Mouse (Mus musculus): ENCODE measurements around the gene Gorasp2. TPM values are rescaled to one million over a fixed set of nuclear protein-coding genes. Genes with fewer than 3 reads are reported as not detected.

Gorasp2 gene
- total and polyA plus RNA-seq, 3 experiments = 116 to 203 (median 119) TPM

- DNase-seq = no peak
These were observed 529 bp downstream of the Gorasp2 start, which contains the start of gene Gm26558 for GRCm38 (mm10) chr2:70661715-70662495. TSS of gene Gm26558 (minus strand) at chr2:70662108.

DNA sequence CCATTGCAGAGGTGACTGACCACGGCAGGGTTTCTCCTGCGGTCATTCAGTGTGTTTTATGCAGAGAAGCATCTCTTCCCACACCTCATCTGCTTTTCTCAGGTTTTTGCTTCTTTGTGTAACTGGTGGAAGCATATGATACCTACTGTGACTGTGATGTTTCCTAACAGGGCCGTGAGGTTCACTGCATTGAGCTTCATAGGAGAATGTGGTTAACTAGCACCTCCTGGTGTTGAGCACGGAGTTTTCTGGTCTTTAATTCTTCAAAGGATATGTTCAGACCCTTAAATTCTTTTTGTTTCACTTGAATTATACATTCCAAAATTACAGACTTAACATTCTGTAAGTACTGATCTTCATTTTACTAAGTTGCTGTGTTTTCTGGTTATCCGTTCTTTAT is 2.4 kb downstream of the Gorasp2 start:
- DNase-seq = no peak

DNA sequence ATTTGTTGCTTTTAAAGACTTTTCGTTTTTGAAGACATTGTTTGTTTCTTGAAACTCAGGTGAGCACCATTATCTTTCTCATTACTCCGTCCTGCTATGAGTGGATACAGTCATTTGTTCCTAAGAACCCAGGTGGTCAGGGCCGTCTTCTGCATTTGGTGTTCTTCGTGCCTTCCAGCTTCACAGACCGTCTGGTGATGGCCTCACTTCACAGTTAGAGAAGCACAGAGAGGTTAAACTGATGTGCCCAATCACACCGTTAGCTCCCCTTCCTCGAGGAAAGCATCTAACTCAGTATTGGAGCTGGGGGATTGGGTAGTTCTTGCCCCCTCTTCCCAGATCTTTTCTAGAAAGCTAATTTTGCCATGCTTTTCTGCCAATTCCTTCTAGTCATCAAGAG is 5.6 kb downstream of the Gorasp2 start:
- no peak for DNase-seq

DNA sequence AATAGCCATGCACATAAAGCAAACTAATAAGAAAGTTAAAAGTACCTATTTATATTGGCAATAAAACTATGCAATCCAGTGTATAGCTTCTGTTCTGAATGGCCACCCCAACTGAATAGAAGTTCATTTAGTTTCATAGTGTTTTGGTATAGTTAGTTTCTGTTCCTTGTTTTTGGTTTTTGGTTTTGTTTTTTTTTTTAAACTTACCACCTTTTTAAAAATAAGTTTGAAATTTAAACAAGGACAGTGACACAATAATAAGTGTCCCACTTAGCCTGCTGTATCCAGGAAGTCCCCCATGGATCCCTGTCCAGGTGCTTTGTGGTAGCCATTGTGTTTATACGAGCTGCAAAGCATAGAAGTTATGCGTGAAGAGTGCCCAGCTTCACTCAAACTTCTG is 7.9 kb downstream of the Gorasp2 start:
- no peak for DNase-seq

GRCm38 (mm10) chr2:70669896-70670295 is 8.5 kb downstream of the Gorasp2 start:
- DNase-seq = no peak

GRCm38 (mm10) chr2:70672476-70672875 is 11.1 kb downstream of the Gorasp2 start:
- DNase-seq = no peak

GRCm38 (mm10) chr2:70673445-70674126 is 12.2 kb downstream of the Gorasp2 start:
- DNase-seq = no peak

DNA sequence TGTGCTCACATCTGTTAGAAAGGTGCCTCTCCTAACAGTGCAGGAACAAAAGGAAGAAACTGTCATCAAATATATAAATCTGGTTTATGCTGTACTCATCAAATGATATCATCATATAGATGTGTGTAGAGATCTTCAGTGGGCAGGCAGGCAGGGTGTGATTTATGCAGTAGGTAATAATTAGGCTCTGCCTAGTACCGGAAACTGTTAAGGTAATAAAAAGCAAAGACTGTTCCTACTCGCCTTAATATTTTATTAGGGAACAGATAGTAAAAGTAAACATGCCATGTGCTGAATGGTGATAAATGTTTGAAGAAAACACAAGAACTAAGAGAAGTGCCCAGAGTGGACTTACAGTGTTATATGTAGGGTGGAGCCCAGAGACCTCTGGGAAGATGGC is 20.9 kb downstream of the Gorasp2 start:
- DNase-seq = no peak

- no peak for DNase-seq
These were observed 27.2 kb downstream of the Gorasp2 start for GRCm38 (mm10) chr2:70688454-70689078.

GRCm38 (mm10) chr2:70690195-70690594 is 28.8 kb downstream of the Gorasp2 start:
- DNase-seq = no peak

GRCm38 (mm10) chr2:70695712-70696111 is 34.3 kb downstream of the Gorasp2 start:
- DNase-seq = no peak

DNA sequence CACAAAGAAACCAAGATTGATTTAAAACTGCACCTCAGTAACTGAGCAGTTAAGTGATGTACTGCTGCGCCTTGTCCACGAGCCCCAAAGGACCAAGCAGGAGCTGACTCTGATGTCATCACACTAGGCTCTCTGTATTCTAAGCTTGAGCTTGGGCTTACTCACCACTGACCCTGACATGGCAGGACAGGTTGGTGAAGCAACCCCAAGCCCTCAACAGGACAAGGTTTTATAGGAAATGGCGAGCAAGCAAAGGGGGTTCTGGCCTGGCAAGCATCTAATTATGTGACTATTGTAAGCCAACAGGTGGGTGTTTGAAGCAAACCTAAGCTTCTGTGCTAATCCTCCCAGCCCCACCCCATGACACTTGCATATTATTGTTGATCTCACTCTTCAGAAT is 39.5 kb downstream of the Gorasp2 start:
- DNase-seq = peak; percentile 59

- DNase-seq = no peak
These were observed 40.2 kb downstream of the Gorasp2 start for GRCm38 (mm10) chr2:70701571-70701970.

DNA sequence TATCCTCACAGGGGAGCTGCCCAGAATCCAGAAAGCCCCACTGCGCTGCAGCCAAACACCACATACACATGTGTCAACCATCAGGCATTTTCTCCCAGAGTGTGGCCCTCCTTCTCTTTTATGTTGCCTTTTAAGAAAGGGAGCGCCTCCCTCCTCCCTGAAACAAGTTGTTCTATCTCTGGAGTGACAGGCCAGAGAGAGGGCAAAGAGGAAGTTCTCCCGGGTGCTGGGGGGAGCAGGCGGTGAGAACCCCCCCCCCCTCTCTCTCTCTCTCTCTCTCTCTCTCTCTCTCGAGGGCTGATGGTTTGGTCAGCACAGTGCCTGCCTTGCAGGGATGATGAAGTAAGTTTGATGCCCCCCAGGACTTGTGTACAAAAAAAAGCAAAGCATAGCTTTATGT is 41.0 kb downstream of the Gorasp2 start:
- DNase-seq = no peak

- no peak for DNase-seq
These were observed 47.8 kb downstream of the Gorasp2 start for GRCm38 (mm10) chr2:70708986-70709730.

GRCm38 (mm10) chr2:70710236-70710635 is 48.9 kb downstream of the Gorasp2 start:
- DNase-seq = peak; percentile 16

DNA sequence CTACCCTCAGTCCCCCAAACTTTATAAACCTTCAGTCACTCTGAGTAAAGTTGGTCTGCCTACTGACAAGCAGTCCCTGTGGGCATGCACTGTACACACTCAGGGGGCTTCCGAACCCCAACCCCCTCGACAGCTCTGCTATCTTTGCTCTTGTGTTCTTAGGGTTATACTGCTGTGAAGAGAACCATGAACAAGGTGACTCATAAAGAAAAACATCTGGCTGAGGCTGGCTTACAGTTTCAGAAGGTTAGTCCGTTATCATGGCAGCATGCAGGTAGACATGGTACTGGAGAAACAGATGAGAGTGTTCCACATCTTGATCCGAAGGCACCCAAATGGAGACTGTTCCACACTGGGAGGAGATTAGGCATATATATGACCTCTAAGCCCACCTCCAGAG is 49.5 kb downstream of the Gorasp2 start:
- DNase-seq = no peak

- DNase-seq = no peak
These were observed 62.4 kb downstream of the Gorasp2 start for GRCm38 (mm10) chr2:70723610-70724243.

- no peak for DNase-seq
These were observed 65.7 kb downstream of the Gorasp2 start for GRCm38 (mm10) chr2:70727089-70727488.

GRCm38 (mm10) chr2:70735534-70735933 is 74.2 kb downstream of the Gorasp2 start:
- no peak for DNase-seq

- DNase-seq = no peak
These were observed 74.6 kb downstream of the Gorasp2 start for GRCm38 (mm10) chr2:70736008-70736407.

DNA sequence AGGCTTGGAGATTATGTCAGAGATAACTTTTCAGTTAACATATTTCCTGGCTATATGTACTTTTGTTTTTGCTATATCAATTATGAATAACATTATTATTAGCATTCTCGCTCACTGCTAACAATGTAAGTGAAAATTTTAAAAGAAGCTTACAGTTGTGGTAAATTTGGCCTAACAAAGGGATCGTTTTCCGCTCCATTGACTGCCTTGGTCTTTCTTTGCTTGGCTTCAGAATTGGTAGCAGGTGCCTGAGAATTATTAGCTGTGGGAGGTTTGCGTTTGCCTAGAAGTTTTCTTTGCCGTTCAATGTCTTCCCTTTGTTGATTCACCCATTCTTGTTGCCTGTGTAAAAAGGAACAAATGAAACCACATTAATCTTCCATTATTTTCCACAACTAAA is 80.5 kb downstream of the Gorasp2 start:
- DNase-seq = no peak

All from adrenal gland, adult 2 months (tissue).